Mouse (Mus musculus): ENCODE data around the gene Gm4779. TPM values are rescaled to one million over a fixed set of nuclear protein-coding genes. Genes with fewer than 3 reads are reported as not detected.

Gm4779 gene
- polyA plus RNA-seq, 1 experiment from 2014 or later: 0.08 TPM

GRCm38 (mm10) chrX:101750144-101750543 is 44.1 kb downstream of the Gm4779 start:
- no peaks in the 10 kb centered on the region for H3K9me3 ChIP-seq
- whole genome bisulfite sequencing: 71% methylated on average over 4 of the region's 4 CpGs
- no peak overlapping the region for H3K27ac ChIP-seq
- H3K9ac ChIP-seq: no peak overlapping the region
- H3K4me3 ChIP-seq: no peak overlapping the region
- H3K4me2 ChIP-seq: no peak overlapping the region
- no peaks in the 10 kb centered on the region for H3K4me1 ChIP-seq
- peaks cover 13% of the 10 kb centered on the region; the same call in 1 of the 2 replicates for H3K27me3 ChIP-seq
- H3K36me3 ChIP-seq: no peaks in the 10 kb centered on the region
- no peak for ATAC-seq (ENCODE audit: insufficient number of reproducible peaks, low FRiP score, low TSS enrichment, low read depth)

- H3K36me3 ChIP-seq: no peaks in the 10 kb centered on the region
- ATAC-seq (ENCODE audit: insufficient number of reproducible peaks, low FRiP score, low TSS enrichment, low read depth): no peak
- no peak overlapping the region for H3K4me2 ChIP-seq
- no peaks in the 10 kb centered on the region for H3K9me3 ChIP-seq
- no peak overlapping the region for H3K9ac ChIP-seq
- H3K27ac ChIP-seq: no peak overlapping the region
- no peaks in the 10 kb centered on the region for H3K4me1 ChIP-seq
- H3K4me3 ChIP-seq: no peak overlapping the region
- peaks cover 18% of the 10 kb centered on the region; the same call in 1 of the 2 replicates for H3K27me3 ChIP-seq
- 82% methylated on average over 2 of the region's 2 CpGs for WGBS
Observed at GRCm38 (mm10) chrX:101741064-101741433, 53.2 kb downstream of the Gm4779 start.

- Histone ChIP-seq H3K4me2 (no peak overlapping the region), H3K27ac (no peak overlapping the region), H3K4me1 (no peaks in the 10 kb centered on the region), H3K9me3 (no peaks in the 10 kb centered on the region), H3K36me3 (no peaks in the 10 kb centered on the region), H3K9ac (no peak overlapping the region), H3K4me3 (no peak overlapping the region), H3K27me3 (peaks cover 18% of the 10 kb centered on the region; the same call in 1 of the 2 replicates)
- no peak for ATAC-seq (ENCODE audit: insufficient number of reproducible peaks, low FRiP score, low TSS enrichment, low read depth)
- WGBS: 47% methylated on average over 6 of the region's 6 CpGs
Observed at GRCm38 (mm10) chrX:101740335-101741063, 53.7 kb downstream of the Gm4779 start.

Other genes with a start within 250 kb of the Gm4779 start
- 143 and 144 TPM in 2 replicates for gene Ogt, start 154.4 kb downstream of the Gm4779 start, polyA plus RNA-seq (2015; fragmentation: Nextera tagmentation; extraction: Ambion mirVana)
- gene Cxcr3, start 60.2 kb downstream of the Gm4779 start, polyA plus RNA-seq (2015; fragmentation: Nextera tagmentation; extraction: Ambion mirVana): 0.22 and 0.32 TPM in 2 replicates
- gene 8030474K03Rik, start 233 bp upstream of the Gm4779 start, polyA plus RNA-seq (2015; fragmentation: Nextera tagmentation; extraction: Ambion mirVana): 0.09 and 0.21 TPM in 2 replicates
- 10.5 and 11.4 TPM in 2 replicates for gene Nhsl2, start 55.0 kb upstream of the Gm4779 start, polyA plus RNA-seq (2015; fragmentation: Nextera tagmentation; extraction: Ambion mirVana)